Mouse (Mus musculus) gastrocnemius, adult 18-20 months (tissue): Measurements from ENCODE around the gene Chd9. TPM values are rescaled to one million over a fixed set of nuclear protein-coding genes. Genes with fewer than 3 reads are reported as not detected.
"Not testable (repeated sequence)": the region's sequence is repeated elsewhere in the genome, so short reads cannot be mapped to it uniquely, and the experiment has no call there.

Experiments used
- DNase-seq: peaks from one replicate; pipeline ENCODE4 v3.0.0; 2021; ENCODE audit warnings: low spot score
- total RNA-seq, 2 experiments: library from RNA; stranded (reverse); gene quantifications; 2 replicates each; pipeline ENCODE4 v1.2.3; 2021

Chd9 gene
- total RNA-seq, 2 experiments from 2014 or later: 28.7 to 53.9 TPM

GRCm38 (mm10) chr8:90904171-90904706 lies 76.1 kb downstream of the Chd9 start:
- DNase-seq: no peak

GRCm38 (mm10) chr8:90906922-90907321 lies 78.8 kb downstream of the Chd9 start:
- DNase-seq: no peak

DNA sequence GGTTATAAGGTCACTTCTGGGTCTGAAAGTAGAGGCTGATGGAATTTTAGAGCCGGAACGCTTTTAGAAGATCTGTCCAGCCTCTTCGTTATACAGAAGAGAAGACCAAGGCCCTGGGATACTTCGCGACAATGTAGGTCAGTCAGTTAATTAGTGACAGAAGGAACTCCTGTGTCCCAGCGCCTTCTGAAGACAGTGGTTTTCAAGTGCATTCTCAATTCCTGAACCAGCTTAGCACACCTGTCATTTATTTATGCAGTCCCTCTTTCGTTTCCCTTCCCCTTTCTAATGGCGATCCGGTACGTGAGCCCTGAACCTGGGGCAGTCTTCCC lies 79.3 kb downstream of the Chd9 start:
- no peak for DNase-seq

- DNase-seq: peak; percentile 97
Measured at GRCm38 (mm10) chr8:90907848-90908551, 79.8 kb downstream of the Chd9 start.

- peak; percentile 51 for DNase-seq
Measured at GRCm38 (mm10) chr8:90908580-90909471, 80.7 kb downstream of the Chd9 start.

GRCm38 (mm10) chr8:90923158-90923905 lies 95.2 kb downstream of the Chd9 start:
- no peak for DNase-seq

DNA sequence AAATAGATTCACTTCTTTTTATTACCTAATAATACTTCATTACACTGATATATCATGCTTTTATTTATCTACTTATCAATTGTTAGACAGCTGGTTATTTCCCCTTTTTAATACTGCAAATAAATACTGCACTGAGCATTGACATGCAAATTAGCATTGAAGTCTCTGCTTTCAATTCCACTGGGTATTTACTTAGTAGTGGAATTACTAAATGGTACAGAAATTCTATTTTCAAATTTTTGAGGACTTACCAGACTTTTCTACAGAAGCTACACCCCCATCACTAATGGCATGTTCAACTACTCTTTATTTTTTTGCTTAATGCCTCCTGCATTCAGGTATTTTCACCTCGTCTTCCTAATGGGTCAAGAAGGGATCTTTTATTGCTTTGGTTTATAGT lies 100.3 kb downstream of the Chd9 start:
- no peak for DNase-seq

GRCm38 (mm10) chr8:90930125-90930524 lies 102.0 kb downstream of the Chd9 start:
- not testable (repeated sequence) for DNase-seq

DNA sequence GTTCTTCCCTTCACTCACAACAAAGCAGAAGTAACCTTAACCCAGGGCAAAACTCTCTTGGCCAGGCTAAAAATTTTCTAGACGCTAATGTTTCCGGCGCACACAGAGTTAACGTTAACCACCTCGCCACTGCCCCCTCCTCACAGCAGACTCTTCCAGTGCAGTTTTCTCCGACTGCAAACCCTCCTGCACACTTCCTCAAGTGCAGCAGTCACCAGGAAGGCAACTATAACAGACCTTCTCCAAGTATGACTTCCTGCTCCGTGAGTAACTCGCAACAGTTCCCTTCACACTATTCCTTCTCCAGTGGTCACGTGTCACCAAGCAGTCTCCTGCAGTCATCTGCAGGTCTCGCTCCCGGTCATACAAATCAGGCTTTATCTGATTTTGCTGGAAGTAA lies 104.8 kb downstream of the Chd9 start:
- no peak for DNase-seq

GRCm38 (mm10) chr8:90934786-90935185 lies 106.6 kb downstream of the Chd9 start:
- no peak for DNase-seq

DNA sequence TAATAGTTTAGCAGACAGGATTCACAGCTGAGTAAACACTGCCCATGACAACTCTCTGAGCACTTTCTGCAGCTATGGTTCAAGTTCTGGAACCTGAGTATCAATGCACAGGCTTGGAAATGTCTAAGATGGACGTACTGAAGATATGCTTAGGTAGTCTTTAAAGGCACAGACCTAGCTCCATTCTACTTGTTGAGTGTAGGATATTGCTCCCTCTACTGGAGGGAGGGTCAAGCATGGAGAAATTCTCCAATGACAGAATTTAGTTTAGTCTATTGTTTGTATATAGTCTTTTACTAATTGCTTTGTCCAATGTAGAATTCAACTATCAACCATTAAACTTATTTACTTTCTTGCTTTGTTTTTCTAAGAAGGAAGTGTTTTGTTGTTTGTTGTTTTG lies 108.7 kb downstream of the Chd9 start:
- no peak for DNase-seq

- DNase-seq: no peak
Measured at GRCm38 (mm10) chr8:90938352-90938930, 110.3 kb downstream of the Chd9 start.

DNA sequence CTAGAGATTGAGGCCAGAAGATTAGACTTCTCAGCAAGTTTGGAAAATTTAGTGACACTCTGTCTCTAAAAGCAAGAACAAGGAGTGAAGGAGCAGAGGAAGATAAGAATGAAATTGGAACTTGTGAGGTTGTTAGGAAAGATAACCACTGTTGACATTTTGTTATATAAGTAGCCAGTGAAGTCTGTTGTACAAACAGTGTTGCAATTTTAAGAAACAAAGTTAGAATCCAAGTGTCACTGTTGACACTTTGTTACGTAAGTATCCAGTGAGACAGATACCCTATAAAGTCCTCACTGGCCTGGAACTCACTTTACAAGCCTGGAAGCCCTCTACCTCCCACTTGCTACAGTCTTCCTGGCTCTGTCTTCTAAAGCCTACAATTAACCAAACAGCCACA lies 111.7 kb downstream of the Chd9 start:
- no peak for DNase-seq

DNA sequence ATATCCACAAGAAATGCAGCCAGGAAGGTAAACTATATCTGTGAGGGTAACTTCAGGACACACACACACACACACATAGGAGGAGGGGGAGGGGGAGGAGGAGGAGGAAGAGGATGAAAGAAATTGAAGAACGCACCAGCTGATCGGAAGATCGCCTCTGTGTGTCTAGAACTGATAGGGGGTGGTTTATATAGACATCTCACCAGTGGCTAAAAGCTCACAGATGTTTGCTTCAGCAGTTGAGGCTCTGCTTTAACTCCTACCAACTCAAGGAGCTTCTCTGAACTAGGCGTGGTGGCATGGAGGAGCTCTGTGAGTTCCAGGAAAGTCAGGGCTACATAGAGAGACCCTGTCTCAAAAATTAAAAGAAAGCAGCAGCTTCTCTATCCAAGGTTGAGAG lies 115.6 kb downstream of the Chd9 start:
- no peak for DNase-seq

DNA sequence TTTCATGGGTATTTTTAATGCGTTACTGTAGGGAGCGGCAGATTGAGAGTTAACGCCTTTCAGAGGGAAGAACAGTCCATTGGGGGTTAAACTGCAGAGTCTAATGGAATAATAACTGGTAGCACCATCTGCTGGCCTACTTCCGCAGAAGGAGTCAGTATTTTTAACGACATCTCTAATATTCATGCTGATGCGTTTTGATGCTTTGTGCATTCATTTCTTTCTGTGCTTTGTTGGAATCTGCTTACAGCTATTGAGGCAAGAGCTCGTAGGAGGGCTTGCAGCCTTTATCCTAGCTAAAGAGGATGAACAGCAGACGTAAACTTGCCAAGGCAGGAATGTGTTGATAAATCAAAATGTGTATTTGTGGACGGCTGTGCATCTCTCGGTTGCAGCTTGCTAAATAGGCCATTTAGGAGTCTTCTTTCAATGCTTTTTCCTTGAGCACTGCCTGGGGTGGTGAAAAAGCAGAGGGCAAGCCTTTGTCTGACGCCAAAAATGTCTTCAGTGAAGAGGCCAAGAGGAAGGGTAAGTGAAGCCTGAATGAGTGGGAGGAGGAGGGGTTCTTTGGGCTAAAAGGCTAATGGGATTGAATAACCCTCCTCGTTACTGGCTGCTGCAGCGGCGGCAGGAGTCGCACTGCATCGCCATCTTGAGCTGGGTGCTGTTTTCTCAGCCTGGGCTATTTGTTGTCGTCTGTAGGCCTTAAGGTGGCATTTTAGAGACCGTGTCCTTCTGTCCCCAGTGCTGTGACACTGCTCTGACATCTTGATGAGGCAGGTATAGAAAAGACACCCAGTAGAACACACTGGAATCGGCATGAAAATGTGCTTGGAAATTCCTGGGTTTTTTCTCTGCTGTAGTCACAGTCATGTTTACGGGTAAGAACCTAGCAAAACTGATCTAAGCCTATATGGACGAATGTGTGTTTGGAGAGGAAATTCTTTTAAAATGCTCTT lies 126.9 kb downstream of the Chd9 start:
- peak; percentile 71 for DNase-seq

DNA sequence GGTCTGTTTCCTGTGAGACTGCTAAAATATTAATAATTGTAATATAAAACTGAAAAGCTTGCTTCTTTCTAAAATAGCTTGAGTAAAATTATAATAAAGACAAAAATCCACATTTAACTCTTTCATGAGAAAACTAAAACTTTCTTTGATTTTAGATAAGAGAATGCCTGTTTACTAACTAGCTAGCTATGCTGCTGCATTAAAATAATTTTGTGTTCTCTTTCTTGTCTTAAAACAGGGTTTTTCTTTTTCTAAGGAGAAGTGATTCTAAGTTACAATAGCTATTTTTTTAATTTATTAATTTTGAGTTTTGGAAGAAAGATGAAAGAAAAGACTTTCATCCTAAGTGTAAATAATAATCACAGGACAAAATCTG lies 127.6 kb downstream of the Chd9 start:
- no peak for DNase-seq

- DNase-seq: no peak
Measured at GRCm38 (mm10) chr8:90956390-90956789, 128.2 kb downstream of the Chd9 start.

- DNase-seq: no peak
Measured at GRCm38 (mm10) chr8:90957711-90958110, 129.6 kb downstream of the Chd9 start.

DNA sequence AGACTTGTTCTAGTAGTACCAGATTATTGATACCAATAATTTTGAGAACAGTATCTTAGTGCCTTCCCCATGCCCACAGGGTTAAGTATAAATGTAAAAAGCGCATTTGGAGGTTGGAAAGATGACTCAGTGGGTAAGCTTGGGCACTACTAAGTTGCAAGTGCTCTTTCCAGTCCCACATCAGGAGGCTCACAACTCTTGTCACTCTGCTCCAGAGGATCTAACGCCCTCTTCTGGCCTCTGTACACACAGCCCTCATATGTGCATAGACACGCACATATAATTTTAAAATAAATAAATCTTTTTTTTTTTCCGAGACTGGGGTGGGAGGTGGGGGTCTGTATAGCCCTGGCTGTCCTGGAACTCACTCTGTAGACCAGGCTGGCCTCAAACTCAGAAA lies 131.6 kb downstream of the Chd9 start:
- no peak for DNase-seq

GRCm38 (mm10) chr8:90961603-90962002 lies 133.5 kb downstream of the Chd9 start:
- peak; percentile 24 for DNase-seq
